Mouse (Mus musculus): ENCODE measurements around the gene Mtg2. TPM values are rescaled to one million over a fixed set of nuclear protein-coding genes. Genes with fewer than 3 reads are reported as not detected.

The Mtg2 gene
- total RNA-seq (2023), result 15.7 to 18.8 TPM (median 18.5 TPM) in 4 replicates

DNA sequence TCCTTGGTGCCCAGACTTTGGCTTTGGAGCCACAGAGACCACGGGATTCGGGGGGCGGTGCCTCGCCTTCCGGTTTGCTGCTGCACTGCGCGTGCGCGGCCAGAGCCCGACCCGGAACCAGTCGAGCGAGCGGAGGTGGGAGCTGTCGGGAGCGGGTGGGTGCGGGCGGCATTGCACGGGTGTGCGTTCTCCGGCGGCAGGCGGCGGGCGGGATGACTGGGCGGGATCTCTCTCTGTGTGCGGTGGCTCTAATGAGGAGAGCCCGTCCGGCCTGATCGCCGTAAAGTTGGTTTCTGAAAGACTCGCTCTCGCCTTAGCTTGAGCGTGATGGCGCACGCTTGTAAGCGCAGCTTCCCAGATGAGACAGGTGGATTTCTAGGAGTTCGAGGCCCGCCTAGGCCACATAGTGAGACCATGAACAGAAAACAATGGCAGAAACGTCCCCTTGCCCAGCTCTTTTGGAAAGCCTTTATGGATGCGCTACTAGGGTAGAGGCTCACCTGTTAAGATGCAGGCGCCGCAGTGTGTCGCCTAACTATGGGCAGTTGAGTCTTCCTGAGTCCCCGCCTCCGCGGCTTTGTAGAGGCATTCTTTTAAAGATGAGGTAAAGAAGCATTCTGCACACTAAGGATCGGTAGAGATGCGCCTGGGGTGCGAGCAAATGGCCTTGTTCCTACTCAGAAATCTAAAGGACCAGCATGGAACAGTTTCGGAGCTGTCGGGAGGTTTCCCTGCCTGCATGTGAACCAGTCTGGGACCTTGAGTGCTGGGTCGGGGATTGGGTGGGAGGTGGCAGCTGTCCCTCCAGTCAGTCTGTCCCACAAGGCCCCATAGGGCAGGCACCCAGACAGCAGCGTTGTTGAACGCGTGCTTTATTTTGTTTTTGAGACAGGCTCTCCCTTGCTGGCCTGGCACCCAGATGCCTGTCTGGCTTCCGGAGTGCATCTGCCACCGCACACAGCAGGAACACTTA lies at the start of gene Mtg2:
Gene Mtg2, plus strand, starts transcription at position 108 of the 973 bp plus-strand sequence.

DNA sequence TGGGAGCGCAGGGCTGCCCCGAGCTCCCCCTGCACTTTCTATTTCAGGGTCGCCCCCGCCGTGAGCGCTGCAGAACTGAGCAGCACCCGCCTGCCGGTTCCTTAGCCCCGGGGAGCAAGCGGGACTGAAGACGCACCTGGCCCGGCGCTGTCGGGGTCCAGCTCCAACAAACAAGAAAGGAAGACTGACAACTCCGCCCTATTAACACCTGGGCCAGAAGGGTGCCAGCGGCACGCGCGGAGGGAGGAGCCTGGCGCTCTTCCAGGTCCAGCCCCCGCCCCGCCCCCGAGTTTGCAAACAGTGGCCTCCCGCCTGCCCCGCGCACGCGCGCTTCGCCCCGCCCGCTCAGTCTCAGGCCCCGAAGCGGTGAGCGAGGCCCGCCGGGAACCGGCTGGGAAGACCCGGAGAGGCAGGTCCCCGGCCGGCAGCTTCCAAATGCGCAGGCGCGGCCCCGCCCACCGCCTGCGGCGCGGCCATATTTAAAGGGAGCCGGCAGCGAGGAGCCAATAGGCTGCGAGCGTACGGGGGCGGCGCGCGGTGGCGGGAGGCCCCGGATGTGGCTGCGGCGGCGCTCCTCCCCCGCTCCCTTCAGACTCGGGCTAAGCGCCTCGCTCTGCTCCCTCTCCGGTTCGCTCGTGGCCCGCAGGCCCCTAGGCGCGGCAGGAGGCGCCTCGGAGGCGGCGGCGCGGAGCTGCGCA lies 45.8 kb upstream of the Mtg2 start, which contains the start of gene Lsm14b:
Gene Lsm14b, plus strand, starts transcription at position 587 of the 698 bp plus-strand sequence.

DNA sequence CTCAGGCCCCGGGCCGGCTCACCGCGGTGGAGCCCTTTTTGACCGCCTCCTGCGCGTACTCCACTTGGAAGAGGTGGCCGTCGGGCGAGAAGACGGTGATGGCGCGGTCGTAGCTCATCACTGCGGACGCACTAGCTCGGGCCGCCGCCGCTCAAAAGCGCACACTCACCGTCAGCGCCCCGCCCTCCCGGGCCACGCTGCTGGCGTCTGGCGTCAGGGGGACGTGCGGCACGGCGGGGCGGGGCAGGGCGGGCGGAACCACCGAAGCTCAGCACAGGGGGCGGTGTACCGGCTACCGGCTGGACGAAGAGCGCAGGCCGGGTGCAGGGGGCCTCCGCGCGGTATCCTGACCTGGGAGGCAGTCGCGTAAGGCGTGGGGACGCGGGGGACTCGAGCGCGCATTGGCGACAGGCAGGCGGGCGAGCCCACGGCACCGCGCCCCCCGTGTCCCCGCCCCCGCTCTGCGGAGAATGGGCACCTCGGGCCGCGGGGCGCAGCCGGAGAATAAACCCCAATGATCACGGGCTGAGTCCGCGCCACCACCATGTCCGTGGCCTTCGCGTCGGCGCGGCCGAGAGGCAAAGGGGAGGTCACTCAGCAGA lies 28.0 kb upstream of the Mtg2 start, which contains the start of the genes Psma7 and Ss18l1:
Gene Psma7, minus strand, starts transcription at position 178 of the 602 bp plus-strand sequence.
Gene Ss18l1, plus strand, starts transcription at position 254 of the 602 bp plus-strand sequence.

DNA sequence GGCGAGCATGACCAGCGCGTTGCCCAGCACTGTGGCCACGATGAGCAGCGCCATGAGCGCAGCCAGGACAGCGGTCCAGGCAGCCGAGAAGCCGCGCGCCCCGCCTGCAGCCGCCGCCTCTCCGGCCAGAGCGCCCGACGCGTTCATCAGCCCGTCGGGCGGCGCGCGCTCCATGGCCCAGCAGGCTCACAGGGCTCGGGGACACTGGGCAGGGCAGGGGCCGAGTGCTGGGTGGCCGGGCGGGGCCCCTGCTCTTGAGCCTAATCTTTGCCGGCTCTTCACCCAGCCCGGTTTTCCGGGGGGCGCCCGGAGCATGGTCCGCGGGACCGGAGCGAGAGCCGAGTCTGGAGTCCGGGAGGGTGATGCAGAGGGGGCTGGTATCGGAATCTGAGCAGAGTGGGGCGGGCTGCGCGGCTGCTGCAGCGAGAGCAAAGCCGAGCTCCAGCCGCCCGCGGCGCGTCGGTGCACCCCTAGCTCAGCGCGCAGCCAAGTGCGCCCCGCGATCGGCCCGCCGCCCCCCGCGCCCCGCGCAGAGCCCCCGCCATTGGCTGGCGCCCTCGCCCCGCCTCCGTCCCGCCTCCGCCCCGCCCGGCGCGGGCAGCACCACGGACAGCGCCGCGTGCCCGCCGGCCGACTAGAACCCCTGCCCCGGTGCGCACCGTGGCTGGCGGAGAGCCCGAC lies 33.7 kb downstream of the Mtg2 start, which contains the start of gene Hrh3:
Gene Hrh3, minus strand, starts transcription at position 511 of the 681 bp plus-strand sequence.

DNA sequence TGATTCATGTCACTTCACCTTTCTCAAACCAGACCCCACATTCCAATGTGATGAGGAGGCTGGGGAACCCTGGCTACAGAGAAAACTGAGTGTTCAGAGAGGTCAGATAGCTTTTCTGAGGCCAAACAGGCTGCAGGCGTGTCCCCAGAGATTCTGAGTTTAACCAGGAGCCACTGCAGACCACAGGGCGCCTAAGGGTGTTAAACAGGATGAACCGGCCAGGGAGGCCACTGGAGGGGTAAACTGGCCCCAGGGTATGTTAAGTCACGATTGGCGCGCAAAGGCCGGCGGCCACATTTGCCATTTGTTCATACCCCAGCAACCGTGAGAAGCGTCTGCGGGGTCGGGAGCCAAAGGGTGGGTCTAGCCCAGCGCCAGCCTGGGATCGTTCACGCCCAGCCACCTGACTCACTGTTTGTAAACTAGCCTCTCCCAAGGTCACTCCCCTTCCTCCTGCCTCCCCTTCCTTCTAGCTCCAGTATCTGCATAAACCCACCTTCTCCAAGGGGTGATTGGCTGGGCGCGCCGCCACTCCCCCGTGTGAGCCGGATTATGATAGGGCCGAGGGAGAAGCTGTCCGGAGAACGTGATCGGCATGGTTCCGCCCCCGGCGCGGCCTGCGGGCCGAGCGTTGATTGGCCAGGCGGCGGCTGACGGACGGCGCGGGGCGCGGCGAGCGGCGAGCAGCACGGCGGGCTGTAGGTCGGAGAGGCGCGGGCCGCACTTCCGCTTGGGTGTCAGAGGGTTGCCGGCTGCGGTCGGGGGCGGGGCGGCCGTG lies 48.5 kb downstream of the Mtg2 start, which contains the start of gene Osbpl2:
Gene Osbpl2, plus strand, starts transcription at position 646 of the 778 bp plus-strand sequence.

Other genes starting within 250 kb of the Mtg2 start
- 38.2 to 44.6 TPM (median 39.9 TPM) in 4 replicates for gene Taf4, start 93.9 kb upstream of the Mtg2 start, total RNA-seq (2023)
- gene Lsm14b, start 45.6 kb upstream of the Mtg2 start, total RNA-seq (2023), result 33.3 to 41.8 TPM (median 40.5 TPM) in 4 replicates
- gene Psma7, start 28.2 kb upstream of the Mtg2 start, total RNA-seq (2023), result 122 to 141 TPM (median 130 TPM) in 4 replicates
- gene Ss18l1, start 28.1 kb upstream of the Mtg2 start, total RNA-seq (2023), result 6.1 to 9.2 TPM (median 7.2 TPM) in 4 replicates
- not detected in 4 replicates for gene Hrh3, start 33.9 kb downstream of the Mtg2 start, total RNA-seq (2023)
- gene Osbpl2, start 48.7 kb downstream of the Mtg2 start, total RNA-seq (2023), result 35.1 to 41.3 TPM (median 37.1 TPM) in 4 replicates
- gene Adrm1, start 100.9 kb downstream of the Mtg2 start, total RNA-seq (2023), result 96.6 to 111 TPM (median 104 TPM) in 4 replicates
- 0.06 TPM in 1 of 4 replicates, not detected in the others for gene Lama5, start 155.3 kb downstream of the Mtg2 start, total RNA-seq (2023)
- gene Rps21, start 186.8 kb downstream of the Mtg2 start, total RNA-seq (2023), result 1,837 to 2,093 TPM (median 2,023 TPM) in 4 replicates
- gene Cables2, start 202.9 kb downstream of the Mtg2 start, total RNA-seq (2023), result 66.2 to 79.5 TPM (median 71.5 TPM) in 4 replicates
- gene Rbbp8nl, start 219.3 kb downstream of the Mtg2 start, total RNA-seq (2023), result not detected in 4 replicates

Measured in B cell, adult 62 days (primary cell).